22 mouse cellular contexts compared by ENCODE assay signal in genomic region chr11:33816020-33816419, GRCm38 (mm10).
A peak's percentile ranks its signal among the peaks of the same experiment; 100 is the strongest.
DNase-seq lines count a peak whose midpoint lies in the region; ATAC-seq and TF ChIP-seq lines count a peak whose summit lies in the region.
"Had no signal": no experiment of that assay in that cellular context is flagged by ENCODE, and none has a peak within 500 bp of the region (broad histone marks: within the 10 kb centered on the region; RNA-seq: fewer than 3 reads in every experiment).

No protein-coding gene starts in this region.

- TF ChIP-seq CTCF in midbrain, postnatal 0 days (IDR thresholded peaks at IDR 0.05), result no peak

- H3K9ac ChIP-seq in hindbrain, embryonic 14.5 days, result peak overlapping the region; percentile 16; the same call in 1 of the 2 replicates
- no peak overlapping the region for H3K9ac ChIP-seq in midbrain, embryonic 15.5 days
- H3K9ac ChIP-seq in midbrain, postnatal 0 days (replicated peaks; ENCODE audit: low read length, poor library complexity, severe bottlenecking), result no peak overlapping the region
- H3K9ac ChIP-seq in midbrain, embryonic 16.5 days (ENCODE audit: low read depth, low read length), result no peak overlapping the region
- H3K9ac ChIP-seq in intestine, embryonic 15.5 days, result no peak overlapping the region
- H3K9ac ChIP-seq: embryonic facial prominence, embryonic 15.5 days; heart, embryonic 13.5 days had no signal

- H3K36me3 ChIP-seq in hindbrain, embryonic 14.5 days (replicated peaks; ENCODE audit: control insufficient read depth, insufficient read depth), result no peaks in the 10 kb centered on the region
- no peaks in the 10 kb centered on the region for H3K36me3 ChIP-seq in hindbrain, embryonic 10.5 days
- no peaks in the 10 kb centered on the region for H3K36me3 ChIP-seq in midbrain, embryonic 15.5 days (replicated peaks)
- no peaks in the 10 kb centered on the region for H3K36me3 ChIP-seq in midbrain, postnatal 0 days (ENCODE audit: insufficient read depth, low read length)
- H3K36me3 ChIP-seq in midbrain, embryonic 16.5 days (ENCODE audit: control insufficient read depth, insufficient read depth, low read length), result no peaks in the 10 kb centered on the region
- no peaks in the 10 kb centered on the region for H3K36me3 ChIP-seq in intestine, embryonic 15.5 days
- H3K36me3 ChIP-seq: embryonic facial prominence, embryonic 15.5 days; heart, embryonic 13.5 days had no signal

- no peaks in the 10 kb centered on the region for H3K27me3 ChIP-seq in hindbrain, embryonic 14.5 days (ENCODE audit: control insufficient read depth, insufficient read depth, low read length)
- H3K27me3 ChIP-seq in hindbrain, embryonic 10.5 days (ENCODE audit: insufficient read depth, poor library complexity, severe bottlenecking), result no peaks in the 10 kb centered on the region
- no peaks in the 10 kb centered on the region for H3K27me3 ChIP-seq in midbrain, embryonic 15.5 days (replicated peaks)
- H3K27me3 ChIP-seq in midbrain, postnatal 0 days (ENCODE audit: insufficient read depth, low read length), result no peaks in the 10 kb centered on the region
- no peaks in the 10 kb centered on the region for H3K27me3 ChIP-seq in midbrain, embryonic 16.5 days (ENCODE audit: control insufficient read depth, insufficient read depth, low read depth, low read length)
- H3K27me3 ChIP-seq in intestine, embryonic 15.5 days (replicated peaks), result no peaks in the 10 kb centered on the region

- H3K9me3 ChIP-seq in hindbrain, embryonic 14.5 days (ENCODE audit: control insufficient read depth, low read length), result no peaks in the 10 kb centered on the region
- no peaks in the 10 kb centered on the region for H3K9me3 ChIP-seq in hindbrain, embryonic 10.5 days
- no peaks in the 10 kb centered on the region for H3K9me3 ChIP-seq in midbrain, embryonic 15.5 days
- H3K9me3 ChIP-seq in midbrain, postnatal 0 days (ENCODE audit: low read length), result no peaks in the 10 kb centered on the region
- no peaks in the 10 kb centered on the region for H3K9me3 ChIP-seq in midbrain, embryonic 16.5 days (replicated peaks; ENCODE audit: control insufficient read depth, low read length, poor library complexity, severe bottlenecking)
- H3K9me3 ChIP-seq in intestine, embryonic 15.5 days, result no peaks in the 10 kb centered on the region
- H3K9me3 ChIP-seq: embryonic facial prominence, embryonic 15.5 days; heart, embryonic 13.5 days had no signal

- ATAC-seq in hindbrain, embryonic 14.5 days (ENCODE audit: low FRiP score), result no peak
- peak; percentile 65 for ATAC-seq in midbrain, embryonic 15.5 days (replicated peaks)
- no peak for ATAC-seq in midbrain, postnatal 0 days (ENCODE audit: low FRiP score)
- peak; percentile 60 for ATAC-seq in midbrain, embryonic 16.5 days
- no peak for ATAC-seq in intestine, embryonic 15.5 days
- ATAC-seq: activated CD4-positive, CD25-positive, alpha-beta regulatory T cell, adult 4 months; intestine, postnatal 0 days had no signal

- H3K4me3 ChIP-seq in hindbrain, embryonic 14.5 days (replicated peaks; ENCODE audit: low read length), result no peak overlapping the region
- H3K4me3 ChIP-seq in hindbrain, embryonic 10.5 days, result no peak overlapping the region
- no peak overlapping the region for H3K4me3 ChIP-seq in midbrain, embryonic 15.5 days
- H3K4me3 ChIP-seq in midbrain, postnatal 0 days (ENCODE audit: low read depth, low read length), result no peak overlapping the region
- H3K4me3 ChIP-seq in midbrain, embryonic 16.5 days (ENCODE audit: low read depth, low read length), result no peak overlapping the region
- no peak overlapping the region for H3K4me3 ChIP-seq in intestine, embryonic 15.5 days (replicated peaks)
- H3K4me3 ChIP-seq: embryonic facial prominence, embryonic 15.5 days; erythroblast, embryonic 14.5 days; heart, embryonic 13.5 days had no signal

- H3K4me2 ChIP-seq in hindbrain, embryonic 14.5 days (replicated peaks), result no peak overlapping the region
- H3K4me2 ChIP-seq in midbrain, embryonic 15.5 days, result no peak overlapping the region
- H3K4me2 ChIP-seq in midbrain, postnatal 0 days (ENCODE audit: low read depth, low read length, poor library complexity, severe bottlenecking), result no peak overlapping the region
- no peak overlapping the region for H3K4me2 ChIP-seq in midbrain, embryonic 16.5 days (ENCODE audit: low read length)
- no peak overlapping the region for H3K4me2 ChIP-seq in intestine, embryonic 15.5 days (replicated peaks)
- H3K4me2 ChIP-seq: embryonic facial prominence, embryonic 15.5 days; heart, embryonic 13.5 days had no signal

- peak; percentile 8 for DNase-seq in adrenal gland, postnatal 14 days
- DNase-seq in adrenal gland, adult 18-20 months (ENCODE audit: low spot score in 2 of 2), result no peak
- DNase-seq in hindbrain, embryonic 14.5 days (ENCODE audit: low spot score), result no peak
- no peak for DNase-seq in hindbrain, embryonic 10.5 days (ENCODE audit: low spot score)
- no peak for DNase-seq in midbrain, postnatal 0 days (ENCODE audit: low spot score)
- DNase-seq: adrenal gland, adult 2 months; adrenal gland, postnatal 36 days; cerebellum, adult 11 months; cerebellum, adult 8-10 months; cerebellum, postnatal 14 days; embryo, embryonic 11 days; gastrocnemius, postnatal 36 days; heart, adult 11 months; heart, postnatal 36 days had no signal

- no peak overlapping the region for H3K27ac ChIP-seq in hindbrain, embryonic 14.5 days
- no peak overlapping the region for H3K27ac ChIP-seq in hindbrain, embryonic 10.5 days
- peak overlapping the region; percentile 4; the same call in 1 of the 2 replicates for H3K27ac ChIP-seq in midbrain, embryonic 15.5 days
- H3K27ac ChIP-seq in midbrain, postnatal 0 days (ENCODE audit: low read depth, low read length), result no peak overlapping the region
- no peak overlapping the region for H3K27ac ChIP-seq in midbrain, embryonic 16.5 days (ENCODE audit: low read length)
- H3K27ac ChIP-seq in intestine, embryonic 15.5 days, result no peak overlapping the region
- H3K27ac ChIP-seq: embryonic facial prominence, embryonic 15.5 days; heart, embryonic 13.5 days had no signal

- 34% methylated on average over 3 of the region's 3 CpGs for WGBS in hindbrain, embryonic 14.5 days
- WGBS in hindbrain, embryonic 10.5 days, result 62% methylated on average over 3 of the region's 3 CpGs
- WGBS in midbrain, embryonic 15.5 days, result 35% methylated on average over 3 of the region's 3 CpGs
- WGBS in midbrain, postnatal 0 days, result 21% methylated on average over 3 of the region's 3 CpGs
- WGBS in midbrain, embryonic 16.5 days, result 17% methylated on average over 3 of the region's 3 CpGs
- whole genome bisulfite sequencing in intestine, embryonic 15.5 days, result 26% methylated on average over 3 of the region's 3 CpGs

- peaks cover 5% of the 10 kb centered on the region; the same call in 1 of the 2 replicates for H3K4me1 ChIP-seq in hindbrain, embryonic 14.5 days (replicated peaks; ENCODE audit: control insufficient read depth, insufficient read depth, low read length)
- peaks cover 12% of the 10 kb centered on the region for H3K4me1 ChIP-seq in hindbrain, embryonic 10.5 days (replicated peaks)
- H3K4me1 ChIP-seq in midbrain, embryonic 15.5 days, result peaks cover 6% of the 10 kb centered on the region; the same call in 1 of the 2 replicates
- H3K4me1 ChIP-seq in midbrain, postnatal 0 days (ENCODE audit: insufficient read depth, low read length), result no peaks in the 10 kb centered on the region
- H3K4me1 ChIP-seq in midbrain, embryonic 16.5 days (ENCODE audit: control insufficient read depth, insufficient read depth, low read length), result peaks cover 7% of the 10 kb centered on the region; the same call in 1 of the 2 replicates
- no peaks in the 10 kb centered on the region for H3K4me1 ChIP-seq in intestine, embryonic 15.5 days (replicated peaks)

Comparison
In these comparisons a context has a peak if more than half of its experiments do, and no peak if none do; other contexts are left out.
1. ATAC-seq: peak in midbrain, embryonic 15.5 days (single experiment) and midbrain, embryonic 16.5 days (single experiment); none in hindbrain, embryonic 14.5 days (single experiment), midbrain, postnatal 0 days (single experiment) and intestine, embryonic 15.5 days (single experiment).